Mouse (Mus musculus): ENCODE measurements around the gene Gp1bb. TPM values are rescaled to one million over a fixed set of nuclear protein-coding genes. Genes with fewer than 3 reads are reported as not detected.

The Gp1bb gene
- polyA plus RNA-seq, 2 experiments, result 15.0 to 23.6 TPM

DNA sequence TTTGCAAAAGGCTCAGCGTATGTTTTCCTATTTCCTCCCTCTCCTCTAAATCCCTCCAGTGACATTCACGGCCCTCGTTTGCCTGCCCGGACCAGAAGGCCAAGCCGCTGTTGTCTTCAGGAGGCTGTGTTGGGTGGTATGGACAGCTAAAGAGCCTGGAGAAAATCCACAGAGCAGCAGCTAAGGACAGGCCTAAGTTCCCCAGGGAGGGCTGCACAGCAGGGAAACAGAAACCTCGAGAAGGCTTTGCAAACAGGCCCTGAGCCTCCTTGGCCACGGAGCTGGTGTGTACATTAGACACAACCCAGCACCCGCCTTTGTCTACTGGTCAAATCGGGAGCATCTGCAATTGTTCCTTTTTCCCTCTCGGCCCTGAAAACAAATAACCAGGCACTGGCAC is 36.5 kb downstream of the Gp1bb start:
- Histone ChIP-seq H3K9ac (replicated peaks) (no peak overlapping the region), H3K4me3 (ENCODE audit: insufficient read depth in 1 of 2, low read depth in 2 of 2, low read length in 2 of 2) (no peak overlapping the region), H3K4me2 (ENCODE audit: low read depth) (no peak overlapping the region)

GRCm38 (mm10) chr16:18584901-18585510 is 37.2 kb downstream of the Gp1bb start:
- Histone ChIP-seq H3K4me2 (ENCODE audit: low read depth) (no peak overlapping the region), H3K36me3 (replicated peaks; ENCODE audit: control insufficient read depth, insufficient read depth, low read depth) (no peaks in the 10 kb centered on the region), H3K9ac (replicated peaks) (no peak overlapping the region), H3K27ac (no peak overlapping the region), H3K27me3 (ENCODE audit: control insufficient read depth, insufficient read depth, low read length) (peaks cover 100% of the 10 kb centered on the region), H3K4me1 (replicated peaks; ENCODE audit: control insufficient read depth in 2 of 2, insufficient read depth in 2 of 2, low read length in 1 of 2) (no peaks in the 10 kb centered on the region), H3K9me3 (ENCODE audit: control insufficient read depth, low read length) (no peaks in the 10 kb centered on the region), H3K4me3 (ENCODE audit: insufficient read depth in 1 of 2, low read depth in 2 of 2, low read length in 2 of 2) (no peak overlapping the region)
- no peak for DNase-seq (ENCODE audit: low read depth in 3 of 3, low spot score in 3 of 3)
- no peak for ATAC-seq (ENCODE audit: insufficient read depth)
- TF ChIP-seq EP300 (IDR thresholded peaks at IDR 0.05; ENCODE audit: low read depth), result no peak
- no peak for TF ChIP-seq CTCF (IDR thresholded peaks at IDR 0.05; ENCODE audit: low read depth)
- 37% methylated on average over 10 of the region's 10 CpGs for WGBS (ENCODE audit: insufficient replicate concordance)

More for the DNA sequence above, 36.5 kb downstream of the Gp1bb start:
- Histone ChIP-seq H3K27ac (no peak overlapping the region), H3K4me1 (replicated peaks; ENCODE audit: control insufficient read depth in 2 of 2, insufficient read depth in 2 of 2, low read length in 1 of 2) (no peaks in the 10 kb centered on the region), H3K36me3 (replicated peaks; ENCODE audit: control insufficient read depth, insufficient read depth, low read depth) (no peaks in the 10 kb centered on the region), H3K9me3 (ENCODE audit: control insufficient read depth, low read length) (no peaks in the 10 kb centered on the region), H3K27me3 (ENCODE audit: control insufficient read depth, insufficient read depth, low read length) (peaks cover 100% of the 10 kb centered on the region)
- no peak for TF ChIP-seq CTCF (IDR thresholded peaks at IDR 0.05; ENCODE audit: low read depth)
- no peak for ATAC-seq (ENCODE audit: insufficient read depth)
- WGBS (ENCODE audit: insufficient replicate concordance), result 13% methylated on average over 10 of the region's 10 CpGs
- no peak for DNase-seq (ENCODE audit: low read depth in 3 of 3, low spot score in 3 of 3)

- no peak overlapping the region for H3K9ac ChIP-seq (replicated peaks)
- no peaks in the 10 kb centered on the region for H3K9me3 ChIP-seq (ENCODE audit: control insufficient read depth, low read length)
- no peaks in the 10 kb centered on the region for H3K36me3 ChIP-seq (replicated peaks; ENCODE audit: control insufficient read depth, insufficient read depth, low read depth)
- no peak overlapping the region for H3K4me2 ChIP-seq (ENCODE audit: low read depth)
- no peaks in the 10 kb centered on the region for H3K4me1 ChIP-seq (replicated peaks; ENCODE audit: control insufficient read depth in 2 of 2, insufficient read depth in 2 of 2, low read length in 1 of 2)
- TF ChIP-seq CTCF (IDR thresholded peaks at IDR 0.05; ENCODE audit: low read depth), result no peak
- TF ChIP-seq EP300 (IDR thresholded peaks at IDR 0.05; ENCODE audit: low read depth), result no peak
- H3K27me3 ChIP-seq (ENCODE audit: control insufficient read depth, insufficient read depth, low read length), result peaks cover 96% of the 10 kb centered on the region
- DNase-seq (ENCODE audit: low read depth in 3 of 3, low spot score in 3 of 3) (no peak), ATAC-seq (ENCODE audit: insufficient read depth) (no peak)
- 21% methylated on average over 10 of the region's 10 CpGs for whole genome bisulfite sequencing (ENCODE audit: insufficient replicate concordance)
- no peak overlapping the region for H3K4me3 ChIP-seq (ENCODE audit: insufficient read depth in 1 of 2, low read depth in 2 of 2, low read length in 2 of 2)
- H3K27ac ChIP-seq, result no peak overlapping the region
Observed at GRCm38 (mm10) chr16:18583673-18584357, 38.4 kb downstream of the Gp1bb start.

- ATAC-seq (ENCODE audit: insufficient read depth) (no peak), DNase-seq (ENCODE audit: low read depth in 3 of 3, low spot score in 3 of 3) (no peak)
- Histone ChIP-seq H3K4me1 (replicated peaks; ENCODE audit: control insufficient read depth in 2 of 2, insufficient read depth in 2 of 2, low read length in 1 of 2) (no peaks in the 10 kb centered on the region), H3K27ac (no peak overlapping the region), H3K4me3 (ENCODE audit: insufficient read depth in 1 of 2, low read depth in 2 of 2, low read length in 2 of 2) (no peak overlapping the region), H3K9me3 (ENCODE audit: control insufficient read depth, low read length) (no peaks in the 10 kb centered on the region), H3K4me2 (ENCODE audit: low read depth) (no peak overlapping the region), H3K9ac (replicated peaks) (no peak overlapping the region), H3K36me3 (replicated peaks; ENCODE audit: control insufficient read depth, insufficient read depth, low read depth) (no peaks in the 10 kb centered on the region), H3K27me3 (ENCODE audit: control insufficient read depth, insufficient read depth, low read length) (peaks cover 92% of the 10 kb centered on the region)
- 20% methylated on average over 10 of the region's 10 CpGs for WGBS (ENCODE audit: insufficient replicate concordance)
- TF ChIP-seq EP300 (IDR thresholded peaks at IDR 0.05; ENCODE audit: low read depth) (no peak), CTCF (IDR thresholded peaks at IDR 0.05; ENCODE audit: low read depth) (no peak)
Observed at GRCm38 (mm10) chr16:18583169-18583568, 39.0 kb downstream of the Gp1bb start.

- TF ChIP-seq EP300 (IDR thresholded peaks at IDR 0.05; ENCODE audit: low read depth), result no peak
- no peak for TF ChIP-seq CTCF (IDR thresholded peaks at IDR 0.05; ENCODE audit: low read depth)
- ATAC-seq (ENCODE audit: insufficient read depth) (no peak), DNase-seq (ENCODE audit: low read depth in 3 of 3, low spot score in 3 of 3) (no peak)
- Histone ChIP-seq H3K27me3 (ENCODE audit: control insufficient read depth, insufficient read depth, low read length) (peaks cover 86% of the 10 kb centered on the region), H3K27ac (no peak overlapping the region), H3K9ac (replicated peaks) (no peak overlapping the region), H3K36me3 (replicated peaks; ENCODE audit: control insufficient read depth, insufficient read depth, low read depth) (no peaks in the 10 kb centered on the region), H3K4me3 (ENCODE audit: insufficient read depth in 1 of 2, low read depth in 2 of 2, low read length in 2 of 2) (0 out of 4 replicates have a peak overlapping the region, but pooled peaks of 1 of the 2 experiments have one; percentile 1), H3K4me2 (ENCODE audit: low read depth) (no peak overlapping the region; the same call in 1 of the 2 replicates), H3K4me1 (replicated peaks; ENCODE audit: control insufficient read depth in 2 of 2, insufficient read depth in 2 of 2, low read length in 1 of 2) (no peaks in the 10 kb centered on the region), H3K9me3 (ENCODE audit: control insufficient read depth, low read length) (no peaks in the 10 kb centered on the region)
- 1% methylated on average over 65 of the region's 67 CpGs for WGBS (ENCODE audit: insufficient replicate concordance)
Observed at GRCm38 (mm10) chr16:18582426-18583148, 39.6 kb downstream of the Gp1bb start.

Measured in liver, embryonic 14.5 days (tissue).